Mouse (Mus musculus) fat pad, adult 2 months (tissue): ENCODE results near the gene Slc8a2.

Experiments used
- DNase-seq: peaks from one replicate; pipeline ENCODE4 v3.0.0-alpha.2; 2011; ENCODE audit warnings: low read depth, low spot score; ENCODE audit errors: extremely low read depth

The Slc8a2 gene

DNA sequence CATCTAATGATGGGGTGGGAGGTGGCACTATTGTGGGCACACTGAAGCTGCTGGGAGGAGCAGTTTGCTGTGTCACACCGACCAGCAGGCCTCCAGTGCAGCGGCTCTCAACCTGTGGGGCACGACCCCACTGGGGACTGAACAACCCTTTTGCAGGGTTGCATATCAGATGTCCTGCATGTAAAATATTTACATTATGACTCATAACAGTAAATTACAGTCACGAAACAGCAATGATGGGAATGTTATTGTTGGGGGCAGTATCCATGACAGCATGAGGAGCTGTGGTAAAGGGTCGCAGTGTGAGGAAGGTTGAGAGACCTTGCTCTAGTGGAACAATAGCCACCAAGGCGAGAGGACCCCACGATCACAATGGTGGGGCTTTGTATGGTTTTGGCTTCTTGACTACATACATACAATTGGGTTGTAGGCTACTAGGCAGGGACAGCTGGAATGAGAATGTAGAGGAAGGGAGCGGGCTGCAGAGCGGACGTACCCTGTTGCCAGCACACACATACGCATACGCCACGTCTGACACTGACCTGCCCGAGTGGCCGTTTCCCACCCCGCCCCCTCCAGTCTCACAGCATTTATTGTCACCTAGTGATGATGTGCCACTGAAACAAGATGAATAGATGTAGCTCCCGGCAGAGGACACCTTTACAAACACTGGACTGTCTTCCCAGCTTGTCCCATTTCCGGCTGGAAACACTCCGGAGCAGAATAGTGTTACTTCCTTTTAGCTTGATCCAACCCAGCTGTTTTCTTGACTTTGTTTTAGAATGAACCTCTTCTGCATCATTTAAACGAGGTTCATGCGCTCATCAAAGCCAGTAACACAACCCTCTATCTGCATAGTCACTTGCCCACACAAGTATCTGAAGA is 79.4 kb downstream of the Slc8a2 start:
- DNase-seq: no peak
